Mouse (Mus musculus) frontal cortex, postnatal 10 days (tissue): ENCODE measurements around the gene Atg4c.

Source experiments
- DNase-seq, 2 experiments: peaks; one replicate each; pipeline ENCODE4 v3.0.0; 2022; ENCODE audit warnings: low spot score in 2 of 2, mixed read lengths in 1 of 2

Gene Atg4c

GRCm38 (mm10) chr4:99185305-99185704 is 8.4 kb upstream of the Atg4c start:
- DNase-seq, result no peak

GRCm38 (mm10) chr4:99186412-99187125 is 7.2 kb upstream of the Atg4c start:
- DNase-seq, result no peak

- DNase-seq, result no peak
Measured at GRCm38 (mm10) chr4:99192640-99193039, 1.1 kb upstream of the Atg4c start.

- DNase-seq, result no peak
Measured at GRCm38 (mm10) chr4:99193214-99193613, 520 bp upstream of the Atg4c start.

GRCm38 (mm10) chr4:99194826-99195225 is 1.1 kb downstream of the Atg4c start:
- DNase-seq, result no peak

- DNase-seq, result no peak
Measured at GRCm38 (mm10) chr4:99198721-99199120, 5.0 kb downstream of the Atg4c start.

GRCm38 (mm10) chr4:99199757-99200251 is 6.1 kb downstream of the Atg4c start:
- DNase-seq, result no peak

- DNase-seq, result no peak
Measured at GRCm38 (mm10) chr4:99200383-99201136, 6.8 kb downstream of the Atg4c start.

GRCm38 (mm10) chr4:99205773-99206172 is 12.0 kb downstream of the Atg4c start:
- DNase-seq, result no peak

GRCm38 (mm10) chr4:99206356-99206755 is 12.6 kb downstream of the Atg4c start:
- DNase-seq, result no peak

- no peak for DNase-seq
Measured at GRCm38 (mm10) chr4:99210087-99210486, 16.4 kb downstream of the Atg4c start.

- DNase-seq, result no peak
Measured at GRCm38 (mm10) chr4:99211606-99212005, 17.9 kb downstream of the Atg4c start.

GRCm38 (mm10) chr4:99213123-99213522 is 19.4 kb downstream of the Atg4c start:
- DNase-seq, result no peak

GRCm38 (mm10) chr4:99222221-99222620 is 28.5 kb downstream of the Atg4c start:
- no peak for DNase-seq

GRCm38 (mm10) chr4:99224790-99225189 is 31.1 kb downstream of the Atg4c start:
- DNase-seq, result no peak

- DNase-seq, result no peak
Measured at GRCm38 (mm10) chr4:99227226-99227625, 33.5 kb downstream of the Atg4c start.

GRCm38 (mm10) chr4:99229371-99229770 is 35.6 kb downstream of the Atg4c start:
- no peak for DNase-seq

GRCm38 (mm10) chr4:99235203-99235856 is 41.6 kb downstream of the Atg4c start:
- DNase-seq, result no peak

GRCm38 (mm10) chr4:99238305-99238704 is 44.6 kb downstream of the Atg4c start:
- DNase-seq, result no peak

GRCm38 (mm10) chr4:99241674-99242073 is 47.9 kb downstream of the Atg4c start:
- no peak for DNase-seq

GRCm38 (mm10) chr4:99249358-99249757 is 55.6 kb downstream of the Atg4c start:
- DNase-seq, result no peak

GRCm38 (mm10) chr4:99249826-99250225 is 56.1 kb downstream of the Atg4c start:
- no peak for DNase-seq

GRCm38 (mm10) chr4:99252957-99253356 is 59.2 kb downstream of the Atg4c start:
- no peak for DNase-seq
